Mouse (Mus musculus) E14TG2a.4 (cell line): ENCODE measurements around the gene Zdhhc6.

Experiments
- H3K27me3 ChIP-seq: 2 replicates; pipeline ENCODE4 v1.6.1; 2014; ENCODE audit warnings: low read length, control low read depth; ENCODE audit not compliant: insufficient read depth
- H3K36me3 ChIP-seq: 2 replicates; pipeline ENCODE4 v1.6.1; 2014; ENCODE audit warnings: low read length, control low read depth; ENCODE audit not compliant: insufficient read depth
- H3K4me1 ChIP-seq: replicated peaks from 2 replicates; pipeline ENCODE4 v1.6.1; 2014; ENCODE audit warnings: low read depth, low read length, control low read depth
- H3K4me3 ChIP-seq: replicated peaks from 2 replicates; pipeline ENCODE4 v1.5.1; 2014; ENCODE audit warnings: mild to moderate bottlenecking, low read length
- H3K9me3 ChIP-seq: 2 replicates; pipeline ENCODE4 v1.6.1; 2014; ENCODE audit warnings: low read length, control low read depth
- CTCF ChIP-seq: conservative IDR thresholded peaks from 2 replicates; pipeline ENCODE4 v1.5.1; 2014; ENCODE audit warnings: low read length
- NANOG ChIP-seq: IDR thresholded peaks from 2 replicates; pipeline ENCODE4 v1.6.1; 2014; ENCODE audit warnings: borderline replicate concordance, low read length, mixed read lengths
- POU5F1 ChIP-seq: IDR thresholded peaks from 2 replicates; pipeline ENCODE4 v1.6.1; 2014; ENCODE audit warnings: low read length, borderline replicate concordance

The Zdhhc6 gene

GRCm38 (mm10) chr19:55319036-55319435 lies 3.2 kb upstream of the Zdhhc6 start:
- Histone ChIP-seq H3K27me3 (0 out of 2 replicates have a peak, but pooled peaks cover 4% of the 10 kb centered on the region), H3K36me3 (peaks cover 29% of the 10 kb centered on the region), H3K4me1 (peaks cover 14% of the 10 kb centered on the region), H3K4me3 (no peak overlapping the region), H3K9me3 (no peaks in the 10 kb centered on the region)
- no peak for TF ChIP-seq NANOG
- no peak for TF ChIP-seq POU5F1
- no peak for TF ChIP-seq CTCF

GRCm38 (mm10) chr19:55316901-55317300 lies 1.1 kb upstream of the Zdhhc6 start:
- Histone ChIP-seq H3K27me3 (0 out of 2 replicates have a peak, but pooled peaks cover 4% of the 10 kb centered on the region), H3K4me3 (peak overlapping the region; percentile 93), H3K36me3 (peaks cover 29% of the 10 kb centered on the region), H3K9me3 (no peaks in the 10 kb centered on the region), H3K4me1 (peaks cover 19% of the 10 kb centered on the region)
- TF ChIP-seq POU5F1 (no peak), CTCF (no peak), NANOG (no peak)

GRCm38 (mm10) chr19:55316109-55316714 lies 380 bp upstream of the Zdhhc6 start, which contains the start of gene Vti1a:
Gene Vti1a (plus strand): TSS chr19:55316295.
- peaks cover 19% of the 10 kb centered on the region for H3K4me1 ChIP-seq
- H3K36me3 ChIP-seq = peaks cover 34% of the 10 kb centered on the region

DNA sequence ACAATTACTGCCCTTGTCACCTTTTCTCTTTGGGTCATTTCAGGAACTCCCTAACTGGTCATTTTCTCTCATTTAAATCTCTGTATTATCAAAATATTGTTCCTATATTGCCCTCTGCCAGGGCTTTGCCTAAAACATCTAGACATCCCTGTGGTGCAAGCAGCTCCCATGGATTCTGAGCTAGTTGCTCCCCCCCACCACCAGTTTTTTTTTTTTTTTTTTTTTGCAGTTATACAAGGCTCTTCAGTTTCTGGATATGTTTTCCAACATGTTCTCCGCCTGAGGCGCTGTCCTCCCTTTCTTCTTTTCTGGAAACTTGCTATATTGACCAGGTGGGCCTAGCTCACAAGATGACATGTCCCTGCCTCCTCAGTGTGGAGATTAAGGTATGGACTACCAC lies 2.2 kb downstream of the Zdhhc6 start:
- H3K9me3 ChIP-seq = no peaks in the 10 kb centered on the region
- peaks cover 19% of the 10 kb centered on the region for H3K4me1 ChIP-seq
- H3K27me3 ChIP-seq = 0 out of 2 replicates have a peak, but pooled peaks cover 4% of the 10 kb centered on the region
- peaks cover 59% of the 10 kb centered on the region for H3K36me3 ChIP-seq
- TF ChIP-seq POU5F1 (no peak), NANOG (no peak), CTCF (no peak)
- H3K4me3 ChIP-seq = no peak overlapping the region

More at GRCm38 (mm10) chr19:55316109-55316714, 380 bp upstream of the Zdhhc6 start, which contains the start of gene Vti1a:
- no peak; the same call in 1 of the 2 replicates for TF ChIP-seq CTCF
- TF ChIP-seq POU5F1 = no peak
- TF ChIP-seq NANOG = no peak
- Histone ChIP-seq H3K27me3 (0 out of 2 replicates have a peak, but pooled peaks cover 4% of the 10 kb centered on the region), H3K4me3 (peak within 1 kb of the TSS; percentile 93), H3K9me3 (no peaks in the 10 kb centered on the region)

DNA sequence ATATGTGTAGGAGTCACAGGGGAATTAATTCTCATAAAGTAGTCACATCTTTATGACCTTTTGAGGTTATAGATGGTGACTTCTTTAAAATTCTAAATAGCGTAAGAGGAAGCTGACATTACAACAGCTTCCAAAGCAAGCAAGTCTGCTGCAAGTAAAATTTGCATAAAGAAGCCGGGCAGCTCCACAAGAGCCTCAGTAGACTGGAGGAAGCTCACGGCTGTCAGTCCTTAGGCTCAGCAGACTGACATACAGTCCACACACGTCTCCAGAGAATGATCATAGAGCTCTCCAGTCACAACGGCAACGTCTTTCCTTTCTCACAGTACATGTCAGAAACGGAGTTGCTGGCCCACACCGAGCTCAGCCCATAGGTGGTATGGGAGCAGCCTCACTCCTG lies 4.0 kb downstream of the Zdhhc6 start:
- peaks cover 16% of the 10 kb centered on the region for H3K4me1 ChIP-seq
- H3K27me3 ChIP-seq = 0 out of 2 replicates have a peak, but pooled peaks cover 2% of the 10 kb centered on the region
- TF ChIP-seq POU5F1 (no peak), CTCF (no peak), NANOG (no peak)
- H3K4me3 ChIP-seq = no peak overlapping the region
- no peaks in the 10 kb centered on the region for H3K9me3 ChIP-seq
- H3K36me3 ChIP-seq = peaks cover 75% of the 10 kb centered on the region

DNA sequence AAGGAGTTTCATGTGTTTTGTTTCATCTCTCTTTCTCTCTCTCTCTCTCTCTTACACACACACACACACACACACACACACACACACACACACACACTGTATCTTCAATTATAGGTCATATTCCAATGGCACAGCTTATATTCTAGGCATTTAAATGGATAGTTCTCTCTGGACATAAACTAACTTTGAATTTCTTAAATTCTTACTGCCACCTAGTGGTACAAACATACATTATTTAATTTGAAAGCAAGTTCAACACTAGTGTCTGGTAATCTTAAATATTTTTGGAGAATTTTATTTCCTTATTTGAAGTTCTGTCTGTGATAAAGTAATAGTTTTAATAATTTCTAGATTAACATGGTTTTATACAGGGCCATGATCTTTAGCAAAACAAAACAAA lies 10.8 kb downstream of the Zdhhc6 start:
- H3K36me3 ChIP-seq = peaks cover 89% of the 10 kb centered on the region
- TF ChIP-seq CTCF (peak; percentile 33), POU5F1 (no peak)
- no peaks in the 10 kb centered on the region for H3K9me3 ChIP-seq
- no peaks in the 10 kb centered on the region for H3K27me3 ChIP-seq
- H3K4me1 ChIP-seq = no peaks in the 10 kb centered on the region
- no peak overlapping the region for H3K4me3 ChIP-seq

- Histone ChIP-seq H3K4me1 (no peaks in the 10 kb centered on the region), H3K36me3 (peaks cover 95% of the 10 kb centered on the region), H3K4me3 (no peak overlapping the region), H3K9me3 (no peaks in the 10 kb centered on the region), H3K27me3 (no peaks in the 10 kb centered on the region)
- TF ChIP-seq NANOG (no peak), CTCF (no peak), POU5F1 (no peak)
These were observed 15.3 kb downstream of the Zdhhc6 start for GRCm38 (mm10) chr19:55300525-55300924.

DNA sequence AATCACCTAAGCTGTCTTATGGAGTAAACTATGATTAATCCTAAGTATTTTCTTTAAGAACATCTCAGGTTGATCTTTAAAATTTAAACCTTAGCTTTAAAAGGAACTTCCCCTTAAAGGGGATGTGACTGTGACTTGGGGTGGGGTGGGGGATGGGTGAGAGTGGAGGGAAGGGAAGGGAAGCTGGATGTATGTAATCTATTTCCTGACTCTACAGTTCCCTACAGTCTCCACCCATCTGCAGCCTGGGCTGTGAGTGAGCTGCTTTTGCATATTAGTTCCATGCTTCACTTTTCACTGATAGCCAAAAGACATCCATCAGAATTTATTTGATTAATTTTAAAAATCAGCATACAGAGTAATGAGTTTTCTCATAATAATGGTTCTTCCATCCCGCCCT lies 16.5 kb downstream of the Zdhhc6 start:
- H3K9me3 ChIP-seq = no peaks in the 10 kb centered on the region
- H3K4me3 ChIP-seq = no peak overlapping the region
- no peaks in the 10 kb centered on the region for H3K4me1 ChIP-seq
- TF ChIP-seq POU5F1 = no peak
- TF ChIP-seq NANOG = no peak
- TF ChIP-seq CTCF = no peak
- peaks cover 100% of the 10 kb centered on the region for H3K36me3 ChIP-seq
- H3K27me3 ChIP-seq = no peaks in the 10 kb centered on the region
